In the genomic region with DNA sequence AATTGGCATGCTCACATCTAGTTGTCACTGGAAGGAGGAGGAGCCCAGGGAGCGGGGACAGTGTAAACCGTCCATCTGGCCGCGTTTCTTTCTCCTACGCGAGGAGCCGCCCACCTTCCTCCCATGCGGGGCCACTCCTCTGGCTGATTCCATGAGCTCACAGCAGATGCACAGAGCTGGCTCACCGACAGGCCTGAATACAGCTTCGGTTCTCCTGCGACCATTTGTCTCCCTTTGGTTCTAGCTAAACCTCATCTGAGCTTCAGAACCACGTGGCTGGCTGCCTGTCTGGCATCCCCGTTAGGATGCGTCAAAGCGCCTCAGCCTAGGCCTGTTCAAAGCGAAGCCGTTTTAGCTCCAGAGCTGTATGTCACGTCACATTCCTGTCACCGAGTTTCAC, we compare ENCODE assay signal across 9 mouse cellular contexts. TPM values are rescaled to one million over a fixed set of nuclear protein-coding genes. Genes with fewer than 3 reads are reported as not detected.
DNase-seq lines count a peak whose midpoint lies in the region; ATAC-seq and TF ChIP-seq lines count a peak whose summit lies in the region.
"Had no signal": no experiment of that assay in that cellular context is flagged by ENCODE, and none has a peak within 500 bp of the region (broad histone marks: within the 10 kb centered on the region; RNA-seq: fewer than 3 reads in every experiment).

No protein-coding gene starts in this region.

- 14% methylated on average over 19 of the region's 19 CpGs for WGBS in forebrain, embryonic 15.5 days

- no peaks in the 10 kb centered on the region for H3K36me3 ChIP-seq in forebrain, embryonic 15.5 days
- no peaks in the 10 kb centered on the region for H3K36me3 ChIP-seq in myocyte (ENCODE audit: control insufficient read depth, insufficient read depth)
- H3K36me3 ChIP-seq: liver, embryonic 13.5 days had no signal

- peak; percentile 86 for DNase-seq in MN1 (ENCODE audit: low spot score)
- DNase-seq in brain, adult 2 months (ENCODE audit: low read depth, low spot score): peak; percentile 96
- DNase-seq in heart, postnatal 4 days: peak; percentile 54
- peak; percentile 81 to 92 for DNase-seq in left cerebral cortex, adult 2 months (ENCODE audit: extremely low spot score in 1 of 2, low spot score in 2 of 2)
- DNase-seq in B cell, adult 2 months: no peak
- no peak for DNase-seq in urinary bladder, adult 18-20 months (ENCODE audit: low spot score in 2 of 2)
- DNase-seq: liver, embryonic 13.5 days had no signal

- H3K27me3 ChIP-seq in forebrain, embryonic 15.5 days: no peaks in the 10 kb centered on the region
- H3K27me3 ChIP-seq in myocyte (ENCODE audit: control insufficient read depth, insufficient read depth, insufficient read length): peaks cover 57% of the 10 kb centered on the region

- no peaks in the 10 kb centered on the region for H3K9me3 ChIP-seq in forebrain, embryonic 15.5 days
- H3K9me3 ChIP-seq: liver, embryonic 13.5 days had no signal

- intact Hi-C loops in left cerebral cortex, adult 2 months (cut with DNase I): loop anchor here (1.0 to 2.0 kb wide), 5 partner anchors 37 to 99 kb away; no protein-coding TSS in a partner anchor

- TF ChIP-seq POLR2A in myocyte (IDR thresholded peaks at IDR 0.05; ENCODE audit: insufficient read length, low read depth): no peak

- H3K27ac ChIP-seq in forebrain, embryonic 15.5 days (replicated peaks): peak overlapping the region; percentile 77
- peak overlapping the region; percentile 90 for H3K27ac ChIP-seq in left cerebral cortex, adult 2 months
- H3K27ac ChIP-seq: liver, embryonic 13.5 days had no signal

- H3K4me2 ChIP-seq in forebrain, embryonic 15.5 days (replicated peaks): peak overlapping the region; percentile 19
- H3K4me2 ChIP-seq in myocyte (ENCODE audit: low read depth): peak overlapping the region; percentile 3
- H3K4me2 ChIP-seq: liver, embryonic 13.5 days had no signal

- no peak overlapping the region for H3ac ChIP-seq in myocyte (ENCODE audit: control insufficient read depth, insufficient read length)

- ATAC-seq in forebrain, embryonic 15.5 days (replicated peaks): peak; percentile 81

- peak overlapping the region; percentile 34; the same call in 1 of the 2 replicates for H3K9ac ChIP-seq in forebrain, embryonic 15.5 days (replicated peaks)
- H3K9ac ChIP-seq: liver, embryonic 13.5 days had no signal

- peak; percentile 2; the same call in 1 of the 2 replicates for TF ChIP-seq CTCF in left cerebral cortex, adult 2 months (IDR thresholded peaks at IDR 0.05)

- H3K4me1 ChIP-seq in forebrain, embryonic 15.5 days: peaks cover 20% of the 10 kb centered on the region
- H3K4me1 ChIP-seq: liver, embryonic 13.5 days had no signal

- H3K79me2 ChIP-seq in myocyte (ENCODE audit: control insufficient read depth, insufficient read depth): no peaks in the 10 kb centered on the region

- H3K4me3 ChIP-seq in forebrain, embryonic 15.5 days: no peak overlapping the region
- no peak overlapping the region for H3K4me3 ChIP-seq in left cerebral cortex, adult 2 months
- no peak overlapping the region for H3K4me3 ChIP-seq in myocyte
- H3K4me3 ChIP-seq: liver, embryonic 13.5 days had no signal

TF ChIP-seq in myocyte, 11 proteins besides CTCF, POLR2A, EP300 and RAD21:
- TF ChIP-seq CEBPB (IDR thresholded peaks at IDR 0.05; ENCODE audit: insufficient read depth, poor library complexity, severe bottlenecking) (no peak), E2F4 (IDR thresholded peaks at IDR 0.05; ENCODE audit: insufficient read depth) (no peak), POLR2AphosphoS2 (IDR thresholded peaks at IDR 0.05; ENCODE audit: insufficient read length, low read depth) (no peak), MYOG (IDR thresholded peaks at IDR 0.05; ENCODE audit: control insufficient read depth in 1 of 3, insufficient read depth in 1 of 3, insufficient read length in 2 of 3, low read depth in 2 of 3) (no peak), TCF3 (IDR thresholded peaks at IDR 0.05; ENCODE audit: insufficient read length, low read depth) (no peak)
TF ChIP-seq in myocyte: peak in this region for 0.

RNA-seq across cellular contexts. Expression of a gene that starts 53.8 kb away (rescaled TPM):
- 20.3 and 20.4 TPM in 2 replicates for polyA plus RNA-seq in forebrain, embryonic 15.5 days (2015; fragmentation: Nextera tagmentation; extraction: Ambion mirVana)
- under 1 TPM; 0.50 to 0.83 TPM for total RNA-seq in heart, postnatal 4 days (2021)
- 100 to 1,000 TPM; 250 to 260 TPM for total RNA-seq in left cerebral cortex, adult 2 months (2021)
- polyA plus RNA-seq in myocyte (2012; fragmentation: generic; extraction: Trizol): not detected

Comparison
In these comparisons a context has a peak if more than half of its experiments do, and no peak if none do; other contexts are left out.
1. DNase-seq: peak in MN1 (single experiment), brain, adult 2 months (single experiment), heart, postnatal 4 days (single experiment) and left cerebral cortex, adult 2 months (2 of 2); none in B cell, adult 2 months (0 of 2) and urinary bladder, adult 18-20 months (0 of 2).
2. RNA of a gene that starts 53.8 kb away (total RNA-seq): 250 to 260 TPM in left cerebral cortex, adult 2 months; 0.50 to 0.83 TPM in heart, postnatal 4 days; every median in the first group is over 100 times any median in the second.